Mouse (Mus musculus): ENCODE results near the gene Nucb1. TPM values are rescaled to one million over a fixed set of nuclear protein-coding genes. Genes with fewer than 3 reads are reported as not detected.
"Not testable (repeated sequence)": the region's sequence is repeated elsewhere in the genome, so short reads cannot be mapped to it uniquely, and the experiment has no call there.

Nucb1 gene
- total RNA-seq, 2 experiments from 2014 or later = 182 to 199 TPM

- peak; percentile 91 to 92 for DNase-seq (ENCODE audit: low spot score in 2 of 2)
Measured at GRCm38 (mm10) chr7:45525809-45526473, 15.7 kb upstream of the Nucb1 start, which contains the start of the genes Ppp1r15a and Plekha4. Ppp1r15a (minus strand) TSS chr7:45526268. Plekha4 (plus strand) TSS chr7:45526330.

DNA sequence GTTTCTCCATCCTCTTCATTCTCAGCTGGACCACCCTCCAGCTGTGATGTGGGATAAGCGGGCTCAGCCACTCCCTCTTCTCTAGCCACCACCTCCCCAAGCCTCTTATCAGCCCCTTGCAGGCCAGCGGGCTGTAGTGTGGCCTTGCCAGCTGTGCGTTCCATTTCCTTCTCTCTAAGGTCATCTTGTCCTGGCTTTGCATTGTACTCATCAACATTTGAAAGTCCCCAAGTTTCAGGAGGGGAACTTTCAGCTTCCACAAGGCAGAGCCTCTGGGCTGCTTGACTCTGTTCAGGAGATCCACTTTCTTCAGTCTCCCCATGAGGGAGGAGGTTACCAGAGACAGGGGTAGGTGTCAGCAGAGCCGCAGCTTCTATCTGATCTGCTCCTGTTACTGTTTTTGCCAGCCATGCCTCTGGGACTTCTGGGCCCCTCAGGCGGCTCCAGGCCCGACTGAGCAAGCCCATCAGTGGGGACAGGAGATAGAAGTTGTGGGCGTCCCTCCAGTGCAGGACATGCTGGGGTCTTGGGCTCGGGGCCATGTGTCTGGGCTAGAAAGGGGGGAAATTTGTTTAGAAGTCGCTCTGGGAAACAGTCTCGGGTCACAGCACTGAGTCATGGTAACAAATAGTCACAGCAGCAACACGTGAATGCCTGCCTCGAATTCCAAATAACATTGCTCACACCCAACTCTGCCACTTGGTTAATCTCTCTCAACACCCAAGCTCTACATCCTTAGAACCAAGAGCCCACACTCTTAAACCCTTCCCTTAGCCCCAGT is 14.8 kb upstream of the Nucb1 start:
- DNase-seq (ENCODE audit: low spot score in 2 of 2) = no peak

- DNase-seq (ENCODE audit: low spot score in 2 of 2) = no peak
Measured at GRCm38 (mm10) chr7:45523678-45524170, 13.5 kb upstream of the Nucb1 start.

DNA sequence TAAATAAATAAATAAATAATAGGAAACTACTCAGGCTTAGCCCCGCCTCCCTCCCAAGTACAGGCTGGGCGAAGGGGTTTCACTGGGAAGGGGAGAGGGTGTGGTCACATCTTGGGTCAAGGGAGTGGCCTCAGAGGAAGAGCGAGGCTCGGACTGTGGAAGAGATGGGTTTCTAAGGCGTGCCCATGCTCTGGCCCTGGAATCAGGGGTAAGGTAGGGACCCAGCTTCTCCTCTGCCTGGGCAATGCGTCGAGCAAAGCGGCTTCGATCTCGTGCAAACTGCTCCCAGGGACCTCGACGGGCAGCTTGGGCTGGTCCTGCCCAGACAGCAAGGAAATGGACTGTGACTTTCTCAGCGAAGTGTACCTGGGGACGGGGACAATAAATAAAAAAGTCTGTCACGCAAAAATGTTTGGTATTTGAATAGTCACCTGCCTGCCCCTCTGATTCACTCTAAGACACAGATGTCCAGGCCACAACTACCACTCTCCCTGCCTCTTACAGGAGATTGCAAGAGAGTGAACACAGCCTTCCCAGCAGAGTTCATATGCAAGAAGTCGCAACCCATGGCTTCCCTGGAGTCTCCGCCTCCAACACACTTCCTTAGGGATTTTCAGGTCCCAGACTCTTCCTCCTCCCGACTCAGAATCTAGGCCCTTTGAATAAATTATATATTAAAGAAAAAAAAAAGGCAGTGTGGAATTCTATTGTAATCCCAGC is 12.9 kb upstream of the Nucb1 start:
- no peak for DNase-seq (ENCODE audit: low spot score in 2 of 2)

- DNase-seq (ENCODE audit: low spot score in 2 of 2) = no peak
Measured at GRCm38 (mm10) chr7:45522194-45522752, 12.1 kb upstream of the Nucb1 start.

DNA sequence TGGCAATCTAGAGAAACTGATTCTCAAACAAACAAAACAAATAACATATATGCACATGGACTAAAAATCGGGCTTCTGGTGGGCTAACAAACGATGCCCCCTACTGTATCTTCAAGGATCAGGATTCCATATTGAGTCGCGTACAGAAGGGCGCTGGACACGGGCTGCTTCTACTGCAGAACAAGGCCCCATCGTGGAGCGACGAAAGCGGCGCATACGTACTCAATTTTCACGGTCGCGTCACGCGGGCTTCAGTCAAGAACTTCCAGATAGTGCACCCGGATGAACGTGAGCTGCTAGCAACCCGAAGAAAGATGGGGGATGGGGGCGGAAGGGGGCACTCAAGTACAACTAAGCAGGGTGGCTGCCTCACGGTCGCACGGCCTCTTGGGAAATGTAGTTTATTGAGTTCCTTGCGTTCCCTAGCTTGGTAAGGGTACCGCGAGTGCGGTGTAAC is 11.6 kb upstream of the Nucb1 start:
- DNase-seq (ENCODE audit: low spot score in 2 of 2) = peak; percentile 53 to 84

GRCm38 (mm10) chr7:45520605-45521004 is 10.4 kb upstream of the Nucb1 start:
- DNase-seq (ENCODE audit: low spot score in 2 of 2) = no peak

- no peak for DNase-seq (ENCODE audit: low spot score in 2 of 2)
Measured at GRCm38 (mm10) chr7:45519345-45520120, 9.3 kb upstream of the Nucb1 start.

DNA sequence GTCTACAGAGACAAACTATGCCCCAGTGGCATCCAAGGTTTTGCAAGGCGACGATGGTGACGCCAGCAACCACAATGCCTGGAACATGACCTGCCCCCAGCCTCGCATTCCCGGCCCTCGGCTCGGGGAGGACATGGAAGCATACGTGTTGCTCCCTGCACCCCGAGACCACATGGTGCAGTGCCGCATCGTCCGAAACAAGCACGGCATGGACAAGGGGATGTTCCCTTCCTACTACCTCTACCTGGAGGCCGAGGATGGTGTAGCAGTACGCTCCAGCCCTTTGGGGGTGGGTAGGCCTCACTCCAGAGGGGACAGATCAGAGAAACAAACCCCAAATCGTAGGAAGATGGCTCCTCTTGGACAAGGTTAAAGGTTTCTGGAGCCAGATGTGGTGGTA is 8.4 kb upstream of the Nucb1 start:
- DNase-seq (ENCODE audit: low spot score in 2 of 2) = no peak

GRCm38 (mm10) chr7:45516846-45517245 is 6.6 kb upstream of the Nucb1 start:
- not testable (repeated sequence) for DNase-seq (ENCODE audit: low spot score in 2 of 2)

GRCm38 (mm10) chr7:45515436-45515835 is 5.2 kb upstream of the Nucb1 start:
- DNase-seq (ENCODE audit: low spot score in 2 of 2) = no peak

DNA sequence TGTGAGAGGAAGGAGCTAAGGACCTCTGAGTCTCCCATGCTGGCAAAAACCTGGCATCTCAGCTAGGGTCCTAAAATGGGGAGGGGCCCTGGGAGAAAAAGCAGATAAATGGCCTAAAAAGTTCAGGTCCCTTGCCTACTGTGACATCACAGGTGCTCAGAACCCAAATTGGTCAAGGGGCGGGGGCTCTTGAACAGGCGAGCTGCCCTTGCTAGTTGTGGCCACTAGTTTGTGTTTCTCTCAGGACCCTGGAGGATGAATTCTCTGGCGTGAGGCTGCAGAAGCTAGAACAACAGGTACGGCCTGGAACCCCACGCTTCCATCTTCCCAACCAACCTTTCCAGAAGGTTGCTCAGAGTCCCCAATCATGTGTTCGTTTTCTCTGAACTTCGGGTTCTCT is 4.2 kb upstream of the Nucb1 start:
- DNase-seq (ENCODE audit: low spot score in 2 of 2) = no peak

DNA sequence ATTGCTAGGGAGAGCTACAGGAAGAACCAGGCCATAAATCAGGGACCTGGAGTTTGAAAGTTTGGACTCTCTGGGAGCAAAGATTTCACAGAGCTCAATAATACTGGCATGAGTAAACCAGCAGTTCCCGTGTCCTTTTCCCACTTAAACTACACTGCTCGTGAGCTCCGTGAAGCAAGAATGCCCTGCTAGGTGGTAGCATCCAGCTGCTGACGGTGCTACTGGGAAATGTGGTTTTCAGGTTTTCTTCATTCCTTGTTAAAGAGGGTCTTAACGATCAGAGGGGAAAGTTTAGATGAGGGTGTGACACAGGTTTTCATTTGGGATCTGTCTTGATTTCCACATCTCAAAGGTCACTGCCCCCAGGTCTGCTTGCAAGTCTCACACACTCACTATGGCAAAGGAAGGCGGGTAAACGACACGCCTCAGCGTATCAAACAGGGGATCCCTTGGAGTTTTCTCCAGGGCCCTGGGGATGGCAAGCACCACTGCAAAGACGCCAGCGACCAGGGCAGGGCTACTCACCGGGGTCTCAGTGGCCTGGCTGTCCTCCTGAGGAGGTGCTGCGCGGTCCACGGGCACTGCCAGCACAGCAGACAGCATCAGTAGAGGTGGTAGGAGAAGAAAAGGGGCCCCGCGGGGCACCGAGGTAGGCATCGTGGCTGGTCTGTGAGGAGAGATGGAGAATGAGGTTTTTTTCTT is 874 bp downstream of the Nucb1 start:
- no peak for DNase-seq (ENCODE audit: low spot score in 2 of 2)

DNA sequence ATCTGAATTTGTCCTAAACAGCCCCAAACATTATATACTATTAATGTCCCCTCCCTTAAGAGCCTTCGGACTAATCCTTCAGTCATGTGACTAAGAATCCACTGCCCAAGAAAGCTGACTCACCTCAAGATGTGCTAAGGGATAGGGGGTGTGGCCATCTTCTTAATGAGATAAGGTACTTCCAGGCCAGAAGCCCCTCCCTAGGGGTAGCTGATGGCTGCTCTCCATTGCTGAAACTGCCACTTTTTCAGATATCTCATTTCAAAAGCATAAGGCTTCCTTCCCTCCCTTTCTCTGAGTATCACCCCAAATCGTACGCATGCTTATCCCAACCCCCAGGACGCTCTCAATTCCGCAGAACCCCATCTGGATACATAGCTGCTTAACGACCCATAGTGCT is 1.6 kb downstream of the Nucb1 start:
- DNase-seq (ENCODE audit: low spot score in 2 of 2) = no peak

DNA sequence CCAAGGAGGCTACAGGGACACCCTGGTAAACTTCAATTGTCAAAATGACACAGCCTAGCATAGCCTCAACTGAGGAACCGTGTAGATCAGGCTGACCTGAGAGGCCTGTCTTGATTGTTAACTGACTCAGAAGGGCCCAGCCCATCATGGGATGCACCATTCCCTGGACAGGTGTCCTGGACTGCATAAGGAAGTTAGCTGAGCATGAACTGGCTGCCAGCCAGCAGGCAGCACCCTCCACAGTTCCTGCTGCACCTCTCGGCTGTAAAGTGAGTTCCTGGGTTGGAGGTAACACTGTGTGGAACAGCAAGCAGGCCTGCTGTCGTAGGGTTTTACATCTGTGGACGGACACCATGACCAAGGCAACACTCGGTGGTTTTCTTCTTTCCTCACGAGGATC is 2.6 kb downstream of the Nucb1 start:
- no peak for DNase-seq (ENCODE audit: low spot score in 2 of 2)

- no peak for DNase-seq (ENCODE audit: low spot score in 2 of 2)
Measured at GRCm38 (mm10) chr7:45498427-45498826, 11.8 kb downstream of the Nucb1 start.

DNA sequence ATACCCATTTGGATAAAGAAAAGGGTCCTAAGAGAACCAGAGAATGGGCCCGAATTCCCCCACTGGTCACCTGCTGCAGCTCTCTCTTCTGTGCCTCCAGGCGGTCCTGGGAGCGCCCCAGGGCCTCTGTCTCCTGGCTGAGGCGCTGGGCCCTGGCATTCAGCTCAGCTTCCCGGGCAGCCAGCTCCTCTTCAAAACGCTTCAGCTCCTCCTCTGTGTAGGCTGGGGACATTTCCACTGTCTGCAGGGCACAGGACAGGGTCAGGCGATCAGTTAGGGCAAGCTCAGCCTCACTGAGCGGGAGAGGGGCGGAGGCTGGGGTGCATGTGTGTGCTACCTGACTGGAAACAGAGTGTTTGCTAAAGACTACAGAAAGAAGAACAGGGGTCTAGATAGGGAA is 15.7 kb downstream of the Nucb1 start:
- no peak for DNase-seq (ENCODE audit: low spot score in 2 of 2)

DNA sequence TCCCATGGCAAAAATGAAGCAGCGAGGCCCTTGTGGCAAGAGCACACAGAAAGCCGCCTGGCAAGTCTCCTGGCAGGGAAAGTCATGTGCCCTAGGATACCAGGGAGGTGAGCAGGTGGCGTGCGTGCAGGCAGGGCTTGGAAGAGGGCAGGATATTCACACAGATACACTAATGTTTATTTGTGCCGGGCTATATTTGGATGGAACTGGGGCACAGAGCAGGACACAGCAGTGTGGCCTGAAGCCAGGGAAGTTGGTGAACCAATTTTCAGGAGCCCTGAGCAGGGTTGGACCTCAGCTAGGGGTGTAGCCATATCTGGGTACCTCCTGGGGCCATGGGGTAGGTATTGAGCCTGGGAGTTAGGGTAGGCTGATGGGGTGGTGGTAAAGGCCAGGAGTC is 17.3 kb downstream of the Nucb1 start:
- DNase-seq (ENCODE audit: low spot score in 2 of 2) = no peak

DNA sequence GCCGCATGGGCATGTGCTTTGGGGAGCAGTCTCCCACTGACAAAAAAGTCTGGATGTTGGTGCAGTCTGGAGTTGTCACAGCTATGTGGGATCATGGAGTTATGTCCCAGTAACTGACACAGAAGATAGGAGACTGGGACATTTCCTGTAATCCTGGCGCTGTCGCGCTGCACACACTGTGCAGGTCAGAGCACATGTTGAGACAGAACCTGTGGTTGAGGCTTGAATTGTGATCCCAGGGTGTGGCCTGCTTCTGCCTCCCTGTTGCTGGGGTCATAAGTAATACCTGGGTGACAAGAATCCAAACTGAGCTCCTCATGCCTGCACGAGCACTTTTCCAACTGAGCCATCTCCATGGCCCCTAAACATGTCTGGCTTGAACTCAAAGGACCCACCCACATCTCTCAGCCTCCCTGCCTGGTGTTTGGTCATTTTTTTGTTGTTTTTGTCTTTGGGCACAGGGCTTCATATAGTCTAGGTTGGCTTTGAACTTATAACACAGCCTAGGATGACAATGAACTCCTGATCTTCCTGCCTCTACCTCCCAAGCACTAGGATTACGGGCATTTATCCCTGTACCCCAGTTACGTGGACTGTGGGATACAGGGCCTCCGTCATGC is 17.9 kb downstream of the Nucb1 start:
- DNase-seq (ENCODE audit: low spot score in 2 of 2) = no peak

GRCm38 (mm10) chr7:45491264-45491663 is 18.9 kb downstream of the Nucb1 start:
- DNase-seq (ENCODE audit: low spot score in 2 of 2) = no peak

Data from gastrocnemius, postnatal 4 days (tissue).